Mouse (Mus musculus) intestine, embryonic 15.5 days (tissue): ENCODE data around the gene Prss41. TPM values are rescaled to one million over a fixed set of nuclear protein-coding genes. Genes with fewer than 3 reads are reported as not detected.
A peak's percentile ranks its signal among the peaks of the same experiment; 100 is the strongest.

Experiments
- ATAC-seq: fragments of 200-750 bp; cut with Nextera tagmentation; 2 replicates; pipeline ENCODE4 v1.8.0; 2017; ENCODE audit warnings: moderate TSS enrichment, moderate library complexity
- H3K27ac ChIP-seq: fragments of 300-500 bp; sonication (generic); 2 replicates; pipeline ENCODE4 v1.5.1; 2015; ENCODE audit warnings: mild to moderate bottlenecking, inconsistent platforms
- H3K27me3 ChIP-seq: fragments of 300-500 bp; sonication (generic); replicated peaks from 2 replicates; pipeline ENCODE4 v1.6.1; 2015; ENCODE audit warnings: inconsistent platforms
- H3K36me3 ChIP-seq: fragments of 300-500 bp; sonication (generic); 2 replicates; pipeline ENCODE4 v1.6.1; 2015; ENCODE audit warnings: inconsistent platforms
- H3K4me1 ChIP-seq: fragments of 300-500 bp; sonication (generic); replicated peaks from 2 replicates; pipeline ENCODE4 v1.6.1; 2015; ENCODE audit warnings: inconsistent platforms
- H3K4me2 ChIP-seq: fragments of 300-500 bp; sonication (generic); replicated peaks from 2 replicates; pipeline ENCODE4 v1.6.1; 2015; ENCODE audit warnings: mild to moderate bottlenecking, inconsistent platforms
- H3K4me3 ChIP-seq: fragments of 300-500 bp; sonication (generic); replicated peaks from 2 replicates; pipeline ENCODE4 v1.5.1; 2015; ENCODE audit warnings: inconsistent platforms
- H3K9ac ChIP-seq: fragments of 300-500 bp; sonication (generic); 2 replicates; pipeline ENCODE4 v1.6.1; 2015; ENCODE audit warnings: inconsistent platforms
- H3K9me3 ChIP-seq: fragments of 300-500 bp; sonication (generic); 2 replicates; pipeline ENCODE4 v1.6.1; 2016; ENCODE audit warnings: inconsistent platforms
- WGBS: fragments of 180-500 bp; shearing (Covaris S2); methylation state at CpG from one replicate; pipeline ENCODE4 v1.1.7; 2015; 5-methylcytosine and 5-hydroxymethylcytosine counted together
- polyA plus RNA-seq: library from polyadenylated mRNA; unstranded; fragments of >200 nt; fragmentation: Nextera tagmentation; extraction: Ambion mirVana; gene quantifications from 2 replicates; pipeline ENCODE4 v1.2.1, GENCODE M21; 2015

The Prss41 gene
- polyA plus RNA-seq, 1 experiment from 2014 or later = 2.1 TPM

- Histone ChIP-seq H3K27ac (no peak overlapping the region), H3K27me3 (no peaks in the 10 kb centered on the region), H3K4me2 (no peak overlapping the region), H3K4me3 (no peak overlapping the region), H3K9me3 (peaks cover 5% of the 10 kb centered on the region; the same call in 1 of the 2 replicates), H3K36me3 (peaks cover 86% of the 10 kb centered on the region), H3K4me1 (no peaks in the 10 kb centered on the region; the same call in 1 of the 2 replicates), H3K9ac (no peak overlapping the region)
- ATAC-seq = no peak
- WGBS = 59% methylated on average over 6 of the region's 6 CpGs
These were observed 21.9 kb downstream of the Prss41 start for GRCm38 (mm10) chr17:23822094-23822493.

- peaks cover 92% of the 10 kb centered on the region for H3K36me3 ChIP-seq
- WGBS = 97% methylated on average over 5 of the region's 5 CpGs
- no peak for ATAC-seq
These were observed 23.2 kb downstream of the Prss41 start for GRCm38 (mm10) chr17:23820731-23821130.

GRCm38 (mm10) chr17:23819235-23819634 is 24.7 kb downstream of the Prss41 start:
- H3K9me3 ChIP-seq = peaks cover 5% of the 10 kb centered on the region; the same call in 1 of the 2 replicates

More at GRCm38 (mm10) chr17:23820731-23821130, 23.2 kb downstream of the Prss41 start:
- Histone ChIP-seq H3K9me3 (peaks cover 5% of the 10 kb centered on the region; the same call in 1 of the 2 replicates), H3K9ac (no peak overlapping the region), H3K4me1 (no peaks in the 10 kb centered on the region), H3K27me3 (no peaks in the 10 kb centered on the region), H3K4me3 (no peak overlapping the region), H3K4me2 (no peak overlapping the region), H3K27ac (no peak overlapping the region)

GRCm38 (mm10) chr17:23818579-23818978 is 25.4 kb downstream of the Prss41 start:
- H3K27me3 ChIP-seq = no peaks in the 10 kb centered on the region
- WGBS = 94% methylated on average over 8 of the region's 8 CpGs
- no peak overlapping the region for H3K4me3 ChIP-seq
- peaks cover 5% of the 10 kb centered on the region; the same call in 1 of the 2 replicates for H3K9me3 ChIP-seq
- no peak overlapping the region for H3K27ac ChIP-seq
- no peak for ATAC-seq
- H3K9ac ChIP-seq = no peak overlapping the region
- peaks cover 93% of the 10 kb centered on the region for H3K36me3 ChIP-seq
- H3K4me1 ChIP-seq = no peaks in the 10 kb centered on the region
- H3K4me2 ChIP-seq = no peak overlapping the region

More at GRCm38 (mm10) chr17:23819235-23819634, 24.7 kb downstream of the Prss41 start:
- ATAC-seq = no peak
- Histone ChIP-seq H3K9ac (no peak overlapping the region), H3K27ac (no peak overlapping the region), H3K4me3 (no peak overlapping the region), H3K27me3 (no peaks in the 10 kb centered on the region), H3K4me1 (no peaks in the 10 kb centered on the region), H3K36me3 (peaks cover 93% of the 10 kb centered on the region), H3K4me2 (no peak overlapping the region)
- WGBS = 97% methylated on average over 25 of the region's 25 CpGs

GRCm38 (mm10) chr17:23815641-23816040 is 28.3 kb downstream of the Prss41 start:
- Histone ChIP-seq H3K9me3 (peaks cover 5% of the 10 kb centered on the region; the same call in 1 of the 2 replicates), H3K9ac (no peak overlapping the region), H3K36me3 (peaks cover 83% of the 10 kb centered on the region), H3K4me2 (no peak overlapping the region), H3K4me1 (no peaks in the 10 kb centered on the region), H3K27ac (no peak overlapping the region), H3K4me3 (no peak overlapping the region), H3K27me3 (no peaks in the 10 kb centered on the region)
- ATAC-seq = 0 out of 2 replicates have a peak, but pooled peaks have one; percentile 38
- 99% methylated on average over 16 of the region's 16 CpGs for WGBS

- H3K9ac ChIP-seq = no peak overlapping the region
- peaks cover 18% of the 10 kb centered on the region for H3K4me1 ChIP-seq
- 88% methylated on average over 3 of the region's 3 CpGs for WGBS
- ATAC-seq = no peak
- no peaks in the 10 kb centered on the region for H3K27me3 ChIP-seq
- no peak overlapping the region for H3K4me3 ChIP-seq
- no peaks in the 10 kb centered on the region for H3K9me3 ChIP-seq
- peaks cover 37% of the 10 kb centered on the region for H3K36me3 ChIP-seq
- H3K27ac ChIP-seq = no peak overlapping the region
- no peak overlapping the region for H3K4me2 ChIP-seq
These were observed 36.1 kb downstream of the Prss41 start for GRCm38 (mm10) chr17:23807918-23808317.

- peaks cover 29% of the 10 kb centered on the region for H3K36me3 ChIP-seq
- WGBS = 75% methylated on average over 25 of the region's 25 CpGs
- 0 out of 2 replicates have a peak overlapping the region, but pooled peaks have one; percentile 9 for H3K4me3 ChIP-seq
- ATAC-seq = no peak
- peaks cover 18% of the 10 kb centered on the region for H3K4me1 ChIP-seq
- H3K4me2 ChIP-seq = peak overlapping the region; percentile 41
- H3K9ac ChIP-seq = no peak overlapping the region
- H3K9me3 ChIP-seq = no peaks in the 10 kb centered on the region
- H3K27ac ChIP-seq = no peak overlapping the region
- H3K27me3 ChIP-seq = no peaks in the 10 kb centered on the region
These were observed 37.1 kb downstream of the Prss41 start for GRCm38 (mm10) chr17:23806867-23807266.

- peak overlapping the region; percentile 98 for H3K4me3 ChIP-seq
- H3K27ac ChIP-seq = no peak overlapping the region
- H3K9me3 ChIP-seq = no peaks in the 10 kb centered on the region
- H3K36me3 ChIP-seq = peaks cover 12% of the 10 kb centered on the region; the same call in 1 of the 2 replicates
- H3K4me1 ChIP-seq = peaks cover 18% of the 10 kb centered on the region
- 2% methylated on average over 8 of the region's 8 CpGs for WGBS
- H3K27me3 ChIP-seq = no peaks in the 10 kb centered on the region
- no peak for ATAC-seq
- H3K9ac ChIP-seq = peak overlapping the region; percentile 96
- H3K4me2 ChIP-seq = peak overlapping the region; percentile 76
These were observed 39.4 kb downstream of the Prss41 start for GRCm38 (mm10) chr17:23804426-23805085.

- H3K9me3 ChIP-seq = no peaks in the 10 kb centered on the region
These were observed 40.5 kb downstream of the Prss41 start for GRCm38 (mm10) chr17:23803366-23804041.

GRCm38 (mm10) chr17:23802746-23803365 is 41.1 kb downstream of the Prss41 start:
- peak overlapping the region; percentile 98 for H3K4me3 ChIP-seq
- H3K36me3 ChIP-seq = 0 out of 2 replicates have a peak, but pooled peaks cover 4% of the 10 kb centered on the region
- WGBS = 0% methylated on average over 58 of the region's 60 CpGs
- no peaks in the 10 kb centered on the region for H3K9me3 ChIP-seq
- H3K4me2 ChIP-seq = peak overlapping the region; percentile 76
- peaks cover 18% of the 10 kb centered on the region for H3K4me1 ChIP-seq
- peak; percentile 99 for ATAC-seq
- no peaks in the 10 kb centered on the region for H3K27me3 ChIP-seq
- H3K9ac ChIP-seq = peak overlapping the region; percentile 96
- peak overlapping the region; percentile 95 for H3K27ac ChIP-seq

More at GRCm38 (mm10) chr17:23803366-23804041, 40.5 kb downstream of the Prss41 start:
- peak; percentile 79 for ATAC-seq
- peak overlapping the region; percentile 98 for H3K4me3 ChIP-seq
- peak overlapping the region; percentile 96 for H3K9ac ChIP-seq
- peak overlapping the region; percentile 76 for H3K4me2 ChIP-seq
- peak overlapping the region; percentile 95 for H3K27ac ChIP-seq
- H3K36me3 ChIP-seq = 0 out of 2 replicates have a peak, but pooled peaks cover 4% of the 10 kb centered on the region
- H3K4me1 ChIP-seq = peaks cover 18% of the 10 kb centered on the region
- under 1% methylated on average over 42 of the region's 83 CpGs for WGBS
- H3K27me3 ChIP-seq = no peaks in the 10 kb centered on the region

- no peak overlapping the region for H3K27ac ChIP-seq
- H3K9ac ChIP-seq = no peak overlapping the region
- 92% methylated on average over 10 of the region's 10 CpGs for WGBS
- no peaks in the 10 kb centered on the region for H3K36me3 ChIP-seq
- no peak overlapping the region for H3K4me2 ChIP-seq
- no peak for ATAC-seq
- H3K4me1 ChIP-seq = peaks cover 11% of the 10 kb centered on the region
- no peaks in the 10 kb centered on the region for H3K9me3 ChIP-seq
- H3K4me3 ChIP-seq = no peak overlapping the region
- no peaks in the 10 kb centered on the region for H3K27me3 ChIP-seq
These were observed 42.3 kb downstream of the Prss41 start for GRCm38 (mm10) chr17:23801627-23802026.

GRCm38 (mm10) chr17:23797316-23797715 is 46.7 kb downstream of the Prss41 start:
- Histone ChIP-seq H3K27me3 (no peaks in the 10 kb centered on the region), H3K4me3 (no peak overlapping the region), H3K27ac (no peak overlapping the region), H3K4me2 (no peak overlapping the region), H3K4me1 (no peaks in the 10 kb centered on the region), H3K9ac (no peak overlapping the region), H3K9me3 (no peaks in the 10 kb centered on the region), H3K36me3 (no peaks in the 10 kb centered on the region)
- WGBS = 73% methylated on average over 7 of the region's 7 CpGs
- ATAC-seq = no peak
